Mouse (Mus musculus) hindbrain, embryonic 12.5 days (tissue): ENCODE measurements around the gene Pirb. TPM values are rescaled to one million over a fixed set of nuclear protein-coding genes. Genes with fewer than 3 reads are reported as not detected.
"Not testable (repeated sequence)": the region's sequence is repeated elsewhere in the genome, so short reads cannot be mapped to it uniquely, and the experiment has no call there.

Experiments used
- ATAC-seq: fragments of 200-750 bp; cut with Nextera tagmentation; 2 replicates; pipeline ENCODE4 v1.8.0; 2017; ENCODE audit warnings: moderate TSS enrichment; ENCODE audit not compliant: low FRiP score
- H3K27ac ChIP-seq: fragments of 300-500 bp; sonication (generic); 2 replicates; pipeline ENCODE4 v1.5.1; 2016; ENCODE audit warnings: mild to moderate bottlenecking
- H3K27me3 ChIP-seq: fragments of 300-500 bp; sonication (generic); 2 replicates; pipeline ENCODE4 v1.6.1; 2016; ENCODE audit warnings: mild to moderate bottlenecking
- H3K36me3 ChIP-seq: fragments of 300-500 bp; sonication (generic); 2 replicates; pipeline ENCODE4 v1.6.1; 2016; ENCODE audit warnings: mild to moderate bottlenecking
- H3K4me1 ChIP-seq: fragments of 300-500 bp; sonication (generic); 2 replicates; pipeline ENCODE4 v1.6.1; 2016
- H3K4me2 ChIP-seq: fragments of 300-500 bp; sonication (generic); replicated peaks from 2 replicates; pipeline ENCODE4 v1.6.1; 2016; ENCODE audit warnings: mild to moderate bottlenecking
- H3K4me3 ChIP-seq: fragments of 300-500 bp; sonication (generic); 2 replicates; pipeline ENCODE4 v1.5.1; 2016; ENCODE audit warnings: mild to moderate bottlenecking
- H3K9ac ChIP-seq: fragments of 300-500 bp; sonication (generic); 2 replicates; pipeline ENCODE4 v1.6.1; 2016; ENCODE audit warnings: mild to moderate bottlenecking, moderate library complexity
- H3K9me3 ChIP-seq: fragments of 300-500 bp; sonication (generic); replicated peaks from 2 replicates; pipeline ENCODE4 v1.6.1; 2016; ENCODE audit warnings: mild to moderate bottlenecking
- WGBS: fragments of 180-500 bp; shearing (Covaris S2); methylation state at CpG from one replicate; pipeline ENCODE4 v1.1.7; 2016; 5-methylcytosine and 5-hydroxymethylcytosine counted together
- polyA plus RNA-seq: library from polyadenylated mRNA; unstranded; fragments of >200 nt; fragmentation: Nextera tagmentation; extraction: Ambion mirVana; gene quantifications from 2 replicates; pipeline ENCODE4 v1.2.1, GENCODE M21; 2016

Pirb gene
- polyA plus RNA-seq = 0.19 and 0.30 TPM in 2 replicates

GRCm38 (mm10) chr7:3720268-3720667, at the start of gene Pirb:
Gene Pirb (minus strand): TSS chr7:3720391.
- H3K9me3 ChIP-seq, ATAC-seq, H3K4me1 ChIP-seq, H3K9ac ChIP-seq, H3K27me3 ChIP-seq, H3K27ac ChIP-seq, H3K4me3 ChIP-seq, H3K4me2 ChIP-seq, H3K36me3 ChIP-seq: not testable (repeated sequence)
- WGBS = 33% methylated on average over 1 of the region's 3 CpGs

DNA sequence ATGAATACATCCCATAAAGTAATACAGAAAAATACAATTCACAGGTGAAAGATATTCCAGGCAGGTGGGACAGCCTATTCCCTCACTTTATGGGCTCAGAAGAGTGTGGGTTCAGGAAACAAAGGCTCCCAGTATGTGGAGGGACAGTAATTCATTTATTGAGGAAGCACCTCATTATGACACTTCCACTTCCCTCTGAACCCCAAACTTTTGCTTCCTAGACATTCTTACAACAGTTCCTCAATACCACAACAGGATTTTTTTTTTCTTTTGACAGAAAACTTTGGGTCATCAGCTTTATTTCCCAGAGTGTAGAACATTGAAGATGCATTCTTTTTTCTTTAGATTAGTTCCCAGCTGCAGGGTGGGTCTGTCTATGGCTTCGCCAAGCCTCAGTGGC, 12.5 kb upstream of the Pirb start:
- H3K4me2 ChIP-seq, H3K9ac ChIP-seq, H3K36me3 ChIP-seq, ATAC-seq, H3K9me3 ChIP-seq, H3K4me1 ChIP-seq, H3K4me3 ChIP-seq, H3K27me3 ChIP-seq, H3K27ac ChIP-seq: not testable (repeated sequence)
- no CpG with 5 or more reads among the region's 1 CpGs for WGBS

DNA sequence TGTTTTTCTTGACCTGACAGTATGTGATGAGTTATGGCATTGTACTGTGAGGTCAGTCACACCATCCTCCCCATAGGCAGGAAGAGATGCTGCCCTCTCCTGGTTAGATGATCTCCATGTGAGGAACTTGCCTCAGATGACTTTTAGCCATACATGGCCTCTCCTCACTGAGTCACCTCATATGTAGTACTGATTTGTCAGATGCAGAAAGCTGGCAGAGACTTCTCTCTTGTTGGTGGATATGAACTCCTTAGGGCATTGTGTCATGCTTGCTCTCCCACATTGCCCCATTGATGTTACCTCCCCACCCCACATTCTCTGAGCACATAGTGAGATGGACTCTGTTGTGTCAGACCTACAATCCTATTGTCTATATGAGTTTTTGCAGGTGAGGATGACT, 5.3 kb upstream of the Pirb start:
- H3K27ac ChIP-seq, H3K27me3 ChIP-seq, ATAC-seq, H3K4me1 ChIP-seq, H3K4me2 ChIP-seq, H3K9ac ChIP-seq, H3K9me3 ChIP-seq, H3K4me3 ChIP-seq, H3K36me3 ChIP-seq: not testable (repeated sequence)

GRCm38 (mm10) chr7:3715249-3715648, 4.9 kb downstream of the Pirb start:
- 55% methylated on average over 1 of the region's 1 CpGs for WGBS
- no peaks in the 10 kb centered on the region for H3K27me3 ChIP-seq
- H3K9ac ChIP-seq = no peak overlapping the region
- no peak overlapping the region for H3K27ac ChIP-seq
- H3K4me3 ChIP-seq = no peak overlapping the region
- H3K36me3 ChIP-seq = no peaks in the 10 kb centered on the region
- H3K4me1 ChIP-seq = no peaks in the 10 kb centered on the region
- H3K9me3 ChIP-seq = no peaks in the 10 kb centered on the region
- H3K4me2 ChIP-seq = no peak overlapping the region
- no peak for ATAC-seq

DNA sequence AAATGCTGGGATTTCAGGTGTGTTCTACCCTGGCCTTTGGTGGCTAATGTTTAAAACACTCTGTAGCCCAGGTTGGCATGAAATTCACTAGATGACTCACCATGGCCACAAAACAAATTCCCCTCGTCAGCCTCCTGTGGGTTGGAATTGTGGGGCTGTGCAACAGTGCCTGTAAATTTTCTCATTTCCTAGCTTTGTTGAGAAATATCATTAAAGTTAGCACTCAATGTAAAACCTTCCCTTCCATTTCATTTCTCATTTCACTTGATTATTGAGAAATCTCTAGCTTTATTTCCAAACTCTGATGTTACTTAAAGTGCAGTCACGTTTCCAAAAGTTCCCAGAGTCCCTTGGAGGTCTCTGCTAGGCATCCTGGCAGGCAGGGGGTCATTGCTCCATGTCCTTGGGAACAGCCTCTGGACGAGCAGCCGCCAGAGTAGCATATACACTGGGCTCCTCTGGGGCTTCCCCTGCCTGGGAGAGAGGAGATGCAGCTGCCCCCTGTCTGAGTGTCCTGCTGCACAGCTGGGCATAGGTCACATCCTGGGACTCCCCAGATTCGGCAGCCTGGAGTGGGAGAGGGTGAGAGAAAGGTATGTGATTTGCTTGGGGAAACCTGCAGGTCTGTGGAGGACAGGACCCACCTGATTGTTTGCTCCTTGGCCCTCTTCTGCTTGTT, 7.8 kb downstream of the Pirb start:
- no peak for ATAC-seq
- H3K4me3 ChIP-seq = no peak overlapping the region
- no peaks in the 10 kb centered on the region for H3K9me3 ChIP-seq
- no peak overlapping the region for H3K4me2 ChIP-seq
- 0 out of 2 replicates have a peak, but pooled peaks cover 3% of the 10 kb centered on the region for H3K36me3 ChIP-seq
- H3K9ac ChIP-seq = no peak overlapping the region
- no peaks in the 10 kb centered on the region for H3K4me1 ChIP-seq
- no peaks in the 10 kb centered on the region for H3K27me3 ChIP-seq
- WGBS = 48% methylated on average over 5 of the region's 5 CpGs
- H3K27ac ChIP-seq = no peak overlapping the region

GRCm38 (mm10) chr7:3709000-3709399, 11.2 kb downstream of the Pirb start:
- Histone ChIP-seq H3K4me1 (peaks cover 15% of the 10 kb centered on the region), H3K27me3 (no peaks in the 10 kb centered on the region)

DNA sequence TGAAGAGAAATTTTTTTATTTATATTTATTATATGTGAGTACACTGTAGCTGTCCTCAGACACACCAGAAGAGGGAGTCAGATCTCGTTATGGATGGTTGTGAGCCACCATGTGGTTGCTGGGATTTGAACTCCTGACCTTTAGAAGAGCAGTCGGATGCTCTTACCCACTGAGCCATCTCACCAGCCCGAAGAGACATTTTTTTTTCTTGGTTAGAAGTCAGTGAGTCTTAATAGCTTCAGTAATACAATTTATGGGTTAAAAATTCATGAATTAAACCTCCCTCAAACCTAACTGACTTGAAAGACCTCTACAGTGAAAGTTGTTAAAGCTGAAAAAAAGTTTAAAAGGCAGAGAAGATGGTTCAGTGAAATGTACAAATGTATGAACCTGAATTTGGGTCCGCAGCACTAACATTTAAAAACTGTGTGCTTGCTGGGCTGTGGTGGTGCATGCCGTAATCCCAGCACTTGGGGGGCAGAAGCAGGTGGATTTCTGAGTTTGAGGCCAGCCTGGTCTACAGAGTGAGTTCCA, 11.7 kb downstream of the Pirb start:
- Histone ChIP-seq H3K4me1 (peaks cover 15% of the 10 kb centered on the region), H3K36me3 (peaks cover 17% of the 10 kb centered on the region)
- not testable (repeated sequence) for H3K27ac ChIP-seq, H3K9ac ChIP-seq, H3K4me3 ChIP-seq, ATAC-seq, H3K4me2 ChIP-seq, H3K9me3 ChIP-seq, H3K27me3 ChIP-seq
- 38% methylated on average over 5 of the region's 5 CpGs for WGBS

More at GRCm38 (mm10) chr7:3709000-3709399, 11.2 kb downstream of the Pirb start:
- Histone ChIP-seq H3K9ac (no peak overlapping the region), H3K9me3 (no peaks in the 10 kb centered on the region), H3K27ac (no peak overlapping the region), H3K4me3 (no peak overlapping the region), H3K4me2 (no peak overlapping the region), H3K36me3 (peaks cover 17% of the 10 kb centered on the region)
- WGBS = 82% methylated on average over 1 of the region's 1 CpGs
- no peak for ATAC-seq

- Histone ChIP-seq H3K36me3 (peaks cover 17% of the 10 kb centered on the region), H3K27me3 (no peaks in the 10 kb centered on the region), H3K9me3 (no peaks in the 10 kb centered on the region), H3K4me3 (no peak overlapping the region), H3K4me2 (no peak overlapping the region), H3K9ac (no peak overlapping the region), H3K4me1 (peaks cover 15% of the 10 kb centered on the region), H3K27ac (no peak overlapping the region)
- 22% methylated on average over 7 of the region's 7 CpGs for WGBS
- ATAC-seq = no peak
Measured at GRCm38 (mm10) chr7:3707568-3708413, 12.4 kb downstream of the Pirb start.

- Histone ChIP-seq H3K9me3 (no peaks in the 10 kb centered on the region), H3K4me2 (0 out of 2 replicates have a peak overlapping the region, but pooled peaks have one; percentile 91), H3K4me3 (no peak overlapping the region), H3K27me3 (no peaks in the 10 kb centered on the region), H3K27ac (no peak overlapping the region), H3K4me1 (peaks cover 15% of the 10 kb centered on the region), H3K9ac (no peak overlapping the region), H3K36me3 (peaks cover 17% of the 10 kb centered on the region)
- ATAC-seq = no peak
- WGBS = 74% methylated on average over 4 of the region's 4 CpGs
Measured at GRCm38 (mm10) chr7:3707027-3707426, 13.2 kb downstream of the Pirb start.

- H3K27me3 ChIP-seq = no peaks in the 10 kb centered on the region
- no peaks in the 10 kb centered on the region for H3K9me3 ChIP-seq
- no peak overlapping the region for H3K27ac ChIP-seq
- 68% methylated on average over 11 of the region's 11 CpGs for WGBS
- peaks cover 18% of the 10 kb centered on the region for H3K36me3 ChIP-seq
- H3K4me3 ChIP-seq = peak overlapping the region; percentile 83
- ATAC-seq = no peak
- H3K4me1 ChIP-seq = peaks cover 15% of the 10 kb centered on the region
- H3K4me2 ChIP-seq = peak overlapping the region; percentile 91
- H3K9ac ChIP-seq = peak overlapping the region; percentile 88
Measured at GRCm38 (mm10) chr7:3706343-3706934, 13.8 kb downstream of the Pirb start.

GRCm38 (mm10) chr7:3705911-3706310, 14.3 kb downstream of the Pirb start:
- Histone ChIP-seq H3K27ac (0 out of 2 replicates have a peak overlapping the region, but pooled peaks have one; percentile 12), H3K27me3 (no peaks in the 10 kb centered on the region), H3K36me3 (peaks cover 24% of the 10 kb centered on the region), H3K9me3 (no peaks in the 10 kb centered on the region), H3K4me3 (peak overlapping the region; percentile 83), H3K4me2 (peak overlapping the region; percentile 91), H3K4me1 (peaks cover 15% of the 10 kb centered on the region), H3K9ac (peak overlapping the region; percentile 88)
- 39% methylated on average over 6 of the region's 6 CpGs for whole genome bisulfite sequencing
- no peak for ATAC-seq

DNA sequence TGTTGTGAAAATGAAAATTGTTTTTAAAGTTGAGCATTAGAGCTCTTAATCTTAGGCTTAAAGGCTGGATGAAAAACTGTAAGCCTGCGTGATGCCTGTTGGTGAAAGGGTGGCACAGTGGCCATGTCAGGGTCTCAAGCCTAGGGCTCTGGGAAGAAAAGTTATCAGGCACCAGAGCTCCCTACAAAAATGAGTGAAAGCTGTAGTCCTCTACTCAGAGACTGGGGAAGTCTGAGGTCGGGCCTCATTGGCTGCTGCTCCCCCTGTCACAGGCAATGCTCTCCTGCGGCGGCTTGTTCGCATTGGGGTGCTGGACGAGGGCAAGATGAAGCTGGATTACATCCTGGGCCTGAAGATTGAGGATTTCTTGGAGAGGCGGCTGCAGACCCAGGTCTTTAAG, 14.7 kb downstream of the Pirb start:
- H3K4me3 ChIP-seq = peak overlapping the region; percentile 83
- H3K4me2 ChIP-seq = peak overlapping the region; percentile 91
- peaks cover 26% of the 10 kb centered on the region for H3K36me3 ChIP-seq
- H3K4me1 ChIP-seq = peaks cover 15% of the 10 kb centered on the region
- not testable (repeated sequence) for H3K27me3 ChIP-seq, H3K27ac ChIP-seq, ATAC-seq, H3K9me3 ChIP-seq
- H3K9ac ChIP-seq = peak overlapping the region; percentile 88
- 5% methylated on average over 7 of the region's 7 CpGs for WGBS
